Mouse (Mus musculus) adipocyte (in vitro differentiated cells): ENCODE measurements around the gene Ip6k3.

Experiments used
- DNase-seq: peaks from one replicate; pipeline ENCODE4 v3.0.0-alpha.2; 2016; ENCODE audit warnings: low spot score

The Ip6k3 gene

GRCm38 (mm10) chr17:27182401-27182800, 14.8 kb upstream of the Ip6k3 start:
- DNase-seq, result no peak

GRCm38 (mm10) chr17:27181666-27182065, 14.1 kb upstream of the Ip6k3 start:
- peak; percentile 76 for DNase-seq

GRCm38 (mm10) chr17:27179681-27180280, 12.2 kb upstream of the Ip6k3 start:
- no peak for DNase-seq

GRCm38 (mm10) chr17:27178427-27179177, 11.0 kb upstream of the Ip6k3 start:
- DNase-seq, result no peak

GRCm38 (mm10) chr17:27178019-27178418, 10.4 kb upstream of the Ip6k3 start:
- DNase-seq, result no peak

- no peak for DNase-seq
Observed at GRCm38 (mm10) chr17:27176754-27177153, 9.2 kb upstream of the Ip6k3 start.

- no peak for DNase-seq
Observed at GRCm38 (mm10) chr17:27176287-27176686, 8.7 kb upstream of the Ip6k3 start.

GRCm38 (mm10) chr17:27175196-27175874, 7.7 kb upstream of the Ip6k3 start:
- DNase-seq, result no peak

GRCm38 (mm10) chr17:27173715-27174114, 6.1 kb upstream of the Ip6k3 start:
- no peak for DNase-seq

- DNase-seq, result no peak
Observed at GRCm38 (mm10) chr17:27172459-27172858, 4.9 kb upstream of the Ip6k3 start.

- no peak for DNase-seq
Observed at GRCm38 (mm10) chr17:27171121-27171520, 3.5 kb upstream of the Ip6k3 start.

GRCm38 (mm10) chr17:27169952-27170695, 2.5 kb upstream of the Ip6k3 start:
- peak; percentile 55 for DNase-seq

GRCm38 (mm10) chr17:27168569-27168968, 974 bp upstream of the Ip6k3 start:
- DNase-seq, result no peak

GRCm38 (mm10) chr17:27166901-27167300, 694 bp downstream of the Ip6k3 start:
- DNase-seq, result no peak

- DNase-seq, result peak; percentile 63
Observed at GRCm38 (mm10) chr17:27165054-27165773, 2.4 kb downstream of the Ip6k3 start.

GRCm38 (mm10) chr17:27160905-27161304, 6.7 kb downstream of the Ip6k3 start:
- peak; percentile 92 for DNase-seq

GRCm38 (mm10) chr17:27159169-27159568, 8.4 kb downstream of the Ip6k3 start:
- DNase-seq, result no peak

- no peak for DNase-seq
Observed at GRCm38 (mm10) chr17:27158439-27158838, 9.2 kb downstream of the Ip6k3 start.

GRCm38 (mm10) chr17:27155752-27156151, 11.8 kb downstream of the Ip6k3 start:
- DNase-seq, result no peak

- peak; percentile 39 for DNase-seq
Observed at GRCm38 (mm10) chr17:27154881-27155280, 12.7 kb downstream of the Ip6k3 start.

GRCm38 (mm10) chr17:27154256-27154655, 13.3 kb downstream of the Ip6k3 start:
- peak; percentile 46 for DNase-seq

- DNase-seq, result peak; percentile 93
Observed at GRCm38 (mm10) chr17:27153773-27154193, 13.8 kb downstream of the Ip6k3 start.
